Mouse (Mus musculus) stomach, postnatal 0 days (tissue): ENCODE measurements around the gene Btg3.

Experiments used
- CTCF ChIP-seq: IDR thresholded peaks from 2 replicates; pipeline ENCODE4 v1.5.1; 2016; ENCODE audit warnings: antibody characterized with exemption, low read depth, mild to moderate bottlenecking, moderate library complexity
- EP300 ChIP-seq: optimal IDR thresholded peaks from 2 replicates; pipeline ENCODE3; 2016; ENCODE audit warnings: antibody characterized with exemption

GRCm38 (mm10) chr16:78294606-78295275, 82.3 kb downstream of the Btg3 start:
- TF ChIP-seq CTCF (no peak), EP300 (no peak)
